Mouse (Mus musculus) liver (tissue): ENCODE data around the gene Atp13a3.

Source experiments
- DNase-seq: peaks from one replicate; pipeline ENCODE4 v3.0.0-alpha.2; 2020; ENCODE audit warnings: mixed read lengths

Gene Atp13a3

DNA sequence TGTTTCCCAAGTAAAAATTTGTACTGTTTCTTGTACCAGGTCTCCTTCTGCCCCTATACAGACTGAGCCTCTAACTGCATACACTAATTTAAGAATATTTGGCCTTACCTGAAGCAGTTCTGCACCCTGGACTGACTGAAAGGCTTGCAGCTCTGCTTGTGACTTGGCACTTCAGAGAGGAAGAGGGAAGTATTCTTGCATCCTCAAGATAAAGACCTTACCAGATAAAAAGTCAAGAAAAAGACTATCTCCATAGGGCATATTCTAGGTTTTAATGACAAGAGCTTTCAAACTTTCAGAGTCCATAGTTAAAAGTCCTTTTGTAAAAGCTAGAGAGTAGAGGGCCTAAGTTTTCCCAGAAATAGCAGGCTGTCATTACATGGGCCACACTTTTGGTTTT is 95.1 kb downstream of the Atp13a3 start, which contains the start of gene Gp5:
Gene Gp5, minus strand, starts transcription at position 133 of the 400 bp plus-strand sequence.
- DNase-seq, result no peak

DNA sequence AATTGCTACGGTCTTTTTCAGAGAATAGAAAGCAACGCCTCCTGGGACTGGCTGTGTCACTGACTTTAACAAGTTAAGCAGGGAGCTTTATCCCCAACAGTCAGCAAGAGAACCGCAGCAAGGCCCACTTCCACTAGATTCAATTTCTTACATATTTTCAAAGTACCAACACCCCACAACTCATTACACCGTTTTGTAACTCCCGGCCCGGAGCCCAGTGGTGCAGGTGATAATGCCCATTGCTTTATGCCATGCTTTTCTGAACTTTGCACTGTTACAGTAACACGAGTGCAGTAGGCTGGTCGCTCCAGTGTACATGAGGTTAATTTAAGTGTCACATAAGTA is 95.6 kb downstream of the Atp13a3 start:
- no peak for DNase-seq

DNA sequence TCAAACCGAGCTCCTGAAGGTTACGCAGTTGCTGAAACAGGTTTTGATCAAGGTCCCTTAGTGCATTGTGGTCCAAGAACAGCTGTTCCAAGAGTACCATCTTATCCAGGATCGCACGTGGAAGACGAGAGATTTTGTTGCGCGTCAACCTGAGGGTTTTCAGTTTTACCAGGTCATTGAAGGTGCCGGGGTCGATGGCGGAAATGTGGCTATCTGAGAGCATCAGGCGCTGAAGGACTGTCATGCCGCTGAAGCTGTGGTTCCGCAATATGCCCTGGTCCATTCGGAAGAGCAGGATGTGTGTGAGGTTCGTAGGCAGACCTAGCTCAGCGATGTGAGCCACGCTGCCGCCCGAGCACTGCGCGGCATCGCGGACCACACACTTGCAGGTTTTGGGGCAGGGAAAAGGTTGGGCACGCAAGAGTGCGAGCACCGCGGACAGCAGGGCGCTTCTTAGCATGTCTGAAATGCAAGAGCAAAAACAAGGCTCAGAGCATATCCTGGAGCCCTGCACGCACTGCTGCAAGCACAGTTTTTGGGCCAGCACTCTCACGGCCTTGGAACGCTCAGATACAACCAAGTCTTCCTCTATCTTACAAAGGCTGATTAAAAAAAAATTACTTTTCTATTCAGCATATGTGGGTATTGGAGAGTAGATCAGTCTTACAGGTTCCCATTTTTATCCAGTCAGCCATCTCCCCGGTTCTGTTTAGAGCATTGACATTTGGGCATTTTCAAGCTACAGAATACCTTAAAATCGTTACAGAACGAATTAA is 96.2 kb downstream of the Atp13a3 start:
- DNase-seq, result no peak

DNA sequence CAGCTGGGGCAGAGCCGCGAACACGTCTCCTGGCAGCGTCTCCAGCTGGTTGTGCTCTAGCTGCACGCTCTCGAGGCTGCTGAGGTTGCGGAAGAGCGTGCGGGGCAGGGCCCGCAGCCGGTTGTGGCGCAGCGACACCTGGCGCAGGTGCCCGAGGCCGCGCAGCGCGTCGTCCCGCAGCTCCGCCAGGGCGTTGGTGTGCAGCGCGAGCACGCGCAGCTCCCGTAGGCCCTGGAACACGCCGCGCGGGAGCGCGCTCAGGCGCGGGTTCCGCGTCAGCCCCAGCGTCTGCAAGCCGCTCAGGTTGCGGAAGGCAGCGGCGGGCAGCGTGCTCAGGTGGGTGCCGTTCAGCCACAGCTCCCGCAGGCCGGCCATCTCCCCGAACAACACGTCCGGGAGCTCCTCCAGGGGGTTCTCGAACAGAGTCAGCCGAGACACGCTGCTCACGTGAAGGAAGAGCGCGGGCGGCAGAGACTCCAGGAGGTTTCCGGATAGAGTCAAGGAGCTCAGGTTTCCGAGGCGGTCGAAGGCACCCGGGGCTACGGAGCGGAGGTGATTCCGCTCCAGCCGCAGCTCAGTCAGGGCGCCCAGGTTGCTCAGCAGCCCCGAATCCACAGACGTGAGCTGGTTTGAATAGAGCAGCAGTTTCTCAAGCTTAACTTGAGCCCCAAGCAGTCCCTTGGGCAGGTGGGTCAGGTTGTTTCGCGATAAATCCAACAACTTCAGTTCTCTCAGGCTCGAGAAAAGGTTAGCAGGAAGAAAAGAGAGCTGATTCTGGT is 97.0 kb downstream of the Atp13a3 start:
- peak; percentile 53 for DNase-seq

DNA sequence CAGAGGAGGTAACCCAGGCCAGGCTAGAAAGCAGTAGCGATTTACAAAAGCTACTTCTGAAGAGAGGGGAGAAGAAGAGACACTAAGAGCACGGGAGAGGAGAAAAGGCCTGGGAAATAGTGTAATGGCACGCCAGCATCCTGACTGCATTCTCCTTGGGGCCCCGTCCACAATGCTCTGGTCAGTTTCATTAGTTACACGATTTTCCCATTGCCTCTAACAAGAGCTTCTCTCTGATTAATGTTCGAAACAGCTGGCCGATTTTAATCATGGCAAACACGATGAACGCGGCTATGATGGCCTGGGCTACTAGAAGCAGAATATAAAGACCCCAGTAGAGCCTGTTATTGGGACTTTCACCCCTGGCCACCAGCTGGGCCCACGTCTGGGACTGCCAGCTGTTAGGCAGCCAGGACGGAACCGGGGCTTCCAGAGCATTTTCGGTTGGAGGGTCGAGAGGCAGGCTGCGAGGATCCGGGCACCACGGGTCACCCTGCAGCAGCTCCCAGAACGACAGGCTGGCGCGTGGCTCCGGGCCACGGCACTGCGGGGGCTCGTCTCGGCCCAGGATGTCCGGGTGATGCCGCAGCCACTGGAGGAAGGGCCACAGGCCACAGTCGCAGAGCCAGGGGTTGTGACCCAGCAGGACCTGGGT is 97.7 kb downstream of the Atp13a3 start:
- DNase-seq, result no peak

DNA sequence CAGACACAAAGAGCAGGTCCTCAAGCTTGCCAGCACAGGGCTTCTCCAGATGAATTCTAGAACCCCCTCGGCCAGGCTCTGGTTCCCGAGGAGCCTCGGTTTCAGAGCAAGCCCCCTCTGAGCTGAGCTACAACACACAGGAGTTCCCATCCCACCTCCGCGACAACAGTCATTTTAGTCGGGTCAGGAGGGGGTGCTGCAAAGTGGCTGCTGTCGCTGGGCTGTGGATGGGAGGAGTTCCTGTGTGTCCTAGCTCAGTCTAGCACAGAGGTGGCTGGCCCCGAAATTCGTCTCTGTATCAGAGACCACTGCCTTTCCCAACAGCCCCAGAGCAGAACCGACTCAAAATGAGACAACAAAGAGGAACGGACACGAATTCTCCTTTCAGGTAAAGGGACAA is 98.5 kb downstream of the Atp13a3 start:
- DNase-seq, result no peak

DNA sequence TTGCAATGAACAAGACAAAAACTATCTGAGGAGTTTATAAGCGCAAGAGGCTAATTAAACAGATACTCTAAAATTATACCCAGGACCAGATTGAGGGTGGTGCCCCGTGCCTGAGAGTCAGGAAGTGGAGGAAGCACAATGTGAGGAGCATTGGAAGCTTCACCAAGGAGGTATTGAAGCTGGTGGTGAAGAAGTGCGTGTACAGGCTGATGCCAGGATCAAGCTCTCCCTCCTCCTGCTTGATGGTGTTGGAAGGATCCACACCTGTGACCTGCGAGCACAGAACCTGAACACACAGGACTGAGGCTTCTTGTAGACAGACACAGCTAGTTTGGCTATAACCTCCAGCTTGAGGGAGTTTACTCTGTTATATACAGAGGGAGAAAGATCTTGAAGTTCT is 99.7 kb downstream of the Atp13a3 start:
- DNase-seq, result no peak

DNA sequence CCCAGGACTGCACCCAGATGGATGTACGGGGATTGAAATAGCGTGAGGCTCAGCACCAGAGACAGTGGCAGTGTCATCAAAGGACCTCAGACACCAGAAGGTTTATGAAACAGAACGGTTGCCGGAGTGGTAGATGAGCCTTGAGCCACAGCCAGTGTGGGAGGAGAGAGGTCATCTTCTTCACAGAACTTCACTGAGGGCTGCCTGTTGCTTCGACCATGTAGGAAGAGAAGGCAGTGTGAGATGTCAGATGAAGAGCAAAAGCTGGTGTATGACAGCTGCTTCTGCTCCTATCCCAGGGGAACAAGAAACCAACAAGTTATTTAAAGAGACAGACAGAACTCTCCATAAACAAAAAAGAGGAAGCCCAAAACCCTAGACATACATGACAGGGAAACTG is 101.5 kb downstream of the Atp13a3 start:
- no peak for DNase-seq

DNA sequence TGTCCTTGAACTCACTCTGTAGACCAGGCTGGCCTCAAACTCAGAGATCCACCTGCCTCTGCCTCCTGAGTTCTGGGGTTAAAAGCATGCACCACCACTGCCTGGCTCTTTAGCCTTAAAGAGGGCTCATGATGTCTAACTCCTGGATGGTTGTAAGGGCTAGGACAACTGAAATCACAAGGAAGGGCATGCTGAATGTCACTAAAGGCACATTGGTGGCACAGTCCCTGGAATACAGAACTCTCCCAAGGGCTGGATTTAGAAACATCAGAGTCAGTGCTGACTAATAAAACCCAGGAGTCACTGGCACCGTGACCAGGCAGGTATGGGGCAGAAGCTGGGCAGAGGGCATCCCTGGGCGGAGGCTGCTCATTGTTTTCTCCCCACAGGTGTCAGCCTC is 102.4 kb downstream of the Atp13a3 start:
- DNase-seq, result no peak

DNA sequence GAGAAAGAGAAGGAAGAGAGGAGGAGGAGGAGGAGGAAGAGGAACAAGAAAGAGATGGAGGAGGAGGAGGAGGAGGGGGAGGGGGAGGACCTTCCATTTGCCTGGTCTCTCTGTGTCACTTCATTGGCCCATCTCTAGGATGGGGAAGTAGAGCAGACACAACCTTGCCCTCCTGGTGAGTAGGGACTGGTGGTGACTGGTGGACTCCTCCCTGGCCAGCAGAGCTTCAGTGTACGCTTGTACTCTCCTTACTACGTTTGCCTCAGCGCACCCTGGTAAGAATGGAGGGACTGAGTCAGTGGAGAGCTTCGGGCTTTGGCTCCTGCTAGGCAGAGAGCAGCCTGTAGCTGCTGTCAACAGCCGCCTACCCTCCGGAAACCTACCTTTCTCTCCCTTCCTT is 103.1 kb downstream of the Atp13a3 start:
- no peak for DNase-seq

DNA sequence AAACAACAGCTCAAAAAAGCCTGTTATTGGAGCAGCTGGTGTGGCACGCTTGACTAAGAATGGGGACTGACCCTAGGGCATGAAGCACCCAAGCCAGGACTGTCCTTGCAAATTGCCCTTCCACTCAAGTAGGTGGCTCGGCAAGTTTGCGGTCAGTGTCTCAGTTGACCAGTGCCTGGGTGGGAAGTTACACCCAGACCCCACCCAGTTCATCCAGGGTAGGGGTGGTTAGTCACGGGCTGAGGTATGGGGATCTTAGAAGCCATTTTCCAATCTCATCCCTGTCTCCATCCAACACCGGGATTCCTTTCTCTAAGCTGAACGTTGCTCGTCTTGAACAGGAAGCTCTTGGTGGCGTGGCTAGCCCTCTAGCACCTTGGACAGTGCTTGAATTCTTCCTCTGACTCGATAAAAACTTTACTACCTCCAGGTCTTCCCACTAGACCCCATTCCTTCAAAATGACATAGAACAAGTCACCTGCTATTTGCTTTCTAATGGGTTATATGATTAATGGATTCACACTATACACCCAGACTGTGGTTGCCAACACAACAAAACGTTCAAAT is 106.0 kb downstream of the Atp13a3 start:
- DNase-seq, result no peak

DNA sequence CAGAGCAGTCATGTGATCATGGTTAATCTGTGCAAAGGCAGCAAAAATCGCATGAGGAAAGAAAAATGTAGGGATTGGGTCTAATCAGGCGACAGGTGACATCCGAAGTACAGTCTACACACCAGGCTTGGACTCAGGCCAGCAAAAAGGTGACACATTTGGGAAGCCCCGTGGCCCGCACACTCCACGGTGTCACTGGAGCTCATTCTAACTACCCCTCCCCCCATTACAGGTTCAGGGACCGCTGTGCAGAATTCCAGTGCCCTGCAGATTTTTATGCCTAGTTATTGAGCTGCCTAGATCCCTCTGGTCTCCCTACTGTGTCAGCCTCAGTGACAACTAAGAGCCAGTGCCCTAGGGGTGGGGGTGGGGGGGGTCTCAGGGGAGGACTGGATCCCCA is 108.3 kb downstream of the Atp13a3 start:
- DNase-seq, result no peak

DNA sequence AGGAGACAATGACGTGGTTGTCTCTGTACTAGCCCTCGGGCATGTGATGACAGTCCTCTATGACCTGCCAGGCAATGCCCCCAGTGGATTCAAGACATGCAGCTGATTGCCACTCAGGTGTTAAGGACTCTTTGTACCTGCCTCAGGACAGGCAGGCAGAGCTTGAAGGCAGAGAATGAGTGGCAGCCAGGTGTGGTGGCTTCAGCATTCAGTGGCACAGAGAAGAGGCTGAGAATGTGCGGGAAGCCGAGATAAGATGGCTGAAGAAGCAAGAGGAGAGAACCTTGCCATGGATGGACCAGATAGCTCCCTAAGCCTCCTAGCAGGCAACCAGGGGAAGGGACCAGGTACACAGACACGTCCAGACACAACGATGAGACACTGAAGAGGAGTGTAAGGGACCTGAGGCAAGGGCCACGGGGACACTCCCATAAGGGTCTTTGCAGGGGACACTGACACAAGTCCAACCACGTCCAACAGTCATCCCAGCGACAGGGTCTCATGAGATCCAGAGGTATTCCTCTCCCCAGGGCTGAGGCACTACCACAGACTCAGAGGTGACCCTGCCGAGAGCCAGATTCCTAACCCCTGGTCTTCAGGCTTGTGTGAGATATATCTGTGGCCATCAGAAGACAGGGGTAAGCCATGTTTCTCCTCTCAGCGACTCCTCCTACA is 109.0 kb downstream of the Atp13a3 start:
- DNase-seq, result no peak

DNA sequence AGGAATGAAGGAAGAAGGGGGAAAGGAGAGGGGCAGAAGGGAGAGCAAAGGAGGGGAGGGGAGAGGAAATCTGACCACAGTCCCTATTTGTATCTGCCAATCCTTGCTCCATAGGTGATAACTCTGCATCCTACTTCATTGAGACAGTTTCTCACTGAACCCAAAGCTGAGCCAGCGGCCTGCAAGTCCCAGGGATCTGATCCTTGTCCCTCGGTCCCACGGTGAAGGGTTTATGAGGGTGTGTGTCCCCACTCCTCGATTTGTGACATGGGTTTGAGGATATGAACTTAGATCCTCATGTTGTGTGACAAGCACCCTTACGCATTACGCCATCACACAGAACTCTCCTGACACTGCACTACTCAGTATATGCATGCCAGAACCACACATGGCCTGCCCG is 110.7 kb downstream of the Atp13a3 start:
- DNase-seq, result no peak

DNA sequence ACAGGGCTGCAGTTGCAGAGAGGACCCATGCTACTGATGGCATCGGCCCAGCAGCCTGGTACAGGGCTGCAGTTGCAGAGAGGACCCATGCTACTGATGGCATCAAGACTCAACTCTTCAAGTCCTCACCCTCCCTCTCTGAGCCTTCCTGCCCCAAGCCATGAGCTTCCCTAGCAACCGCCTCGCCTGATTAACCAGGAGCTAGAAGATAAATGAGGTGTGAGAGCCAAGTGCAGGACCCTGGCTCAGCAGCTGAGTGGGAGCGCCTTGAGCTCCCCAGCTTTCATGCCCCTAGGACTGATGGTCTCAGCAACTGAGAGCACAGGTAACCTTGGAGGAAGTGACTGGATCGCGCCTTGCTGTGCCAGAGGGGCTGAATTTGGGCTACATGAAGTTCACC is 115.3 kb downstream of the Atp13a3 start:
- no peak for DNase-seq

DNA sequence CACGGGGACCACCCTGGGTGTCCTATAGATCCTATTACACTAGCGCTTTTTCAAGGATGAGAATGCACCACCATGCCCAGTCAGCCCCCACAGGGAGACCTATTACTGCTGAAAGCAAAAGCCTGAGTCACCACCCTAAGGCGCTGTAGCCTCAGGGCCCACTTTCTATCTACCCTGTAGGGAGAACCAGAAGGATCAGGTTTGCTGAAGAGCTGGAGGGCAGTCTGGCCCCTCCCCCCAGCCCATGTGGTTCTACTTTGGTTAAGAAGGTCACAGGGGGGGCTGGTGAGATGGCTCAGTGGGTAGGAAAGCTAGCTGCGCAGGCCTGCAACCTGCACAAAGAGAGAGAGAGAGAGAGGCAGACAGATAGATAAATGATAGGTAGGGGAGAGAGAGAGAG is 120.1 kb downstream of the Atp13a3 start:
- no peak for DNase-seq

DNA sequence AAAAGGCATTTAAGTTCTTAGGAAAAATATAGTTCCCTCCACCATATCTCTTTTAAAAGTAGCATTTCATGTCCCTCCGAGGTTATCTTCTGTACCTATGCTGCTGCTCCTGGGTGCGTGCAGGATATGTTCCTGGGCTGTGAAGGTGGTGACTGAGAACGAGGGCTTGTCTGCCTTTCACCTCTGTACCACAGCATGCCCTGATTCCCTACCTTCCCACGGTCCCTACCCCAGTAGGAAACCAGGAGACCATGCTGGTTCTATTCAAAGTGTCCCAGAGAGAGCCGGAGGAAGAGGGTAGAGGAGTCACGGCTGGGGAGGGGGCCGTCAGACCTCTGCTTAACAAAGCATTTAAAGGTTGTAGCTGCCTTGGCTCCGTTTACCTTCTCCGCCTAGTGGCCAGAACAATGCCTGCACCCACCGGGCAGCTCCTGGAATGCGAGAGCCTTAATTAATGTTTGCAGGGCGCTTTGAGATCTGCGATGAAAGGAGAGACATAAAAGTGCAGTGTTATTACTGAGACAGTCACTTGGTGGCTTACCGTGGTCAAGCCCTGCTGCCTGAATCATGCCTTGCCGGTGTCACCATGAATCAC is 121.9 kb downstream of the Atp13a3 start:
- peak; percentile 46 for DNase-seq

DNA sequence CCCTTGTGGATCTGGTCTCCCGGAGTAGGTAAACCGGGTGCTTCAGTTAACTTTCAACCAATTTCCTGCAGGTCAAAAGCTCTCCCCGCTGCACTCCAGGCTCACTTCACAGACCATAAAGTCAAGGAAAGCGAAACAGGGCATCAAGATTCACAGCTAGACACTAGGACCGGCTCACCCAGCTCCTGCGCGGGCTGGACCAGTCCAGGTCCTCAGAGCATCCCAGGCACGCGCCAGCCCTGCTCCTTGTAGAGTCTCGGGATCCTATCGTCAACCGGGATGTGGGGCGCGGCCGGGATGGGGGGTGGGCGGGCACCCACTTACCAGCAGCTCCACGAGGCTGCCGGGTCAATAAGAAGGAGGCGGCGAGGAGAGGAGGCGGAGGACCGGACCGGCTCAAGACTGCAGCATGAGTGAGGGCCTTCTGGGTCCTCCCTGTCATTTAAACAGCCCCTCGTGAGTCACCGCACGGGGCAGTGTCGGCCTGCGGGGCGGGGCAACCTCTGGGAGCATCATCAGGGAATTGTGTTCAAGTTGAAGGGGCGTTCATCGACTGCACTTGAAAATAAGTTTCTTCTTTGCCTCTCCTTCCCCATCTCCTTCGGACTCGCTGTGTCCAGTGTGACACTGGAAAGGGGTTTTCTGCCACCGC is 122.8 kb downstream of the Atp13a3 start, which contains the start of gene Lrrc15:
Gene Lrrc15, minus strand, starts transcription at position 413 of the 652 bp plus-strand sequence.
- DNase-seq, result no peak

DNA sequence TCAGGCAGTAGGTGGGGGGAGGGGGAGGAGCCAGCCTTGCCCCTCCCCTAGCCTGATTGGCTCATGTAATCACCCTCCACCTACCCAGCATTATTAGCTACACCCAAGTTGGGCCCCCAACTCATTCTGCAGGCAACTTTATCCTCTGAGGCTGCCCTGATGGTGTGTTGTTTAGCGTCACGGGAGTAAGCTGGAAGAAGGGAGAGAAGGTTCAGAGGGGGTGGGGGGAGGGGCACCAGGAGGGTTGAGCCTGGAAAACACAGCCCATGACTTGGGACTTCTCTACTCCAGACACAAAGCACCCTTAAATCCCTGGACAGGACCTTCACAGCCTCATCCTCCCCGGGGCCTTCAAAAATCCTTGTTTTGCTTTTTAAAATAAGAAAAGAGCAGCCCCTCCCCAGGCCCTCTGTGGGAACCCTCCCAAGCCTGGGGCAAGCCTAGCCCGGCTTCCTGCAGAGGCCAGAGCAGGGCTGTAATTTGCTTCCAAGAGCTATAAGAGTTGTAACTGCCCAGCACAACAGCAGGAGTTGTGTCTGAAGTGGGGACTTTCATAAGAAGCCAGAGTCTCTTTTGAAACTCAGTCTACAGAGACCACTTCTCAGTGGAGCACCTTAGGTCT is 125.0 kb downstream of the Atp13a3 start:
- no peak for DNase-seq

DNA sequence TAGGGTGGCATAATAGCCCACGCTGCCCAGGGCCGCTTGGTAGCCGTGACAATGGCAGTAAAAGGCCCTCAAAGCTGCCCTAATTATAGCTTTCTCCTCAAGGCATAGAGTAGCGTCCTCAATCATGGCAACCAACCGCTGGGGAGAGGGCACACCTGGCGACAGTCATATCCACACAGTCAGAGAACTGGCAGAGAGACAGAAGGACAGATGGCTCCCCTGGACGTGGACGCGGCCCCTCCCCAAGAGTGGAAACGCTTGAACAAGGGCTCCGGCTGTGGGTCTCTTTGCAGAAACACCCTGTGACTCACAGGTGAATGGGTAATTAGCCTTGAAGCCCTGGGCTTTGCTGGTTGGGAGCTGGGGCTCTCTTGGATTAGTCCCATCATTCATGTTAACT is 127.4 kb downstream of the Atp13a3 start:
- DNase-seq, result no peak

DNA sequence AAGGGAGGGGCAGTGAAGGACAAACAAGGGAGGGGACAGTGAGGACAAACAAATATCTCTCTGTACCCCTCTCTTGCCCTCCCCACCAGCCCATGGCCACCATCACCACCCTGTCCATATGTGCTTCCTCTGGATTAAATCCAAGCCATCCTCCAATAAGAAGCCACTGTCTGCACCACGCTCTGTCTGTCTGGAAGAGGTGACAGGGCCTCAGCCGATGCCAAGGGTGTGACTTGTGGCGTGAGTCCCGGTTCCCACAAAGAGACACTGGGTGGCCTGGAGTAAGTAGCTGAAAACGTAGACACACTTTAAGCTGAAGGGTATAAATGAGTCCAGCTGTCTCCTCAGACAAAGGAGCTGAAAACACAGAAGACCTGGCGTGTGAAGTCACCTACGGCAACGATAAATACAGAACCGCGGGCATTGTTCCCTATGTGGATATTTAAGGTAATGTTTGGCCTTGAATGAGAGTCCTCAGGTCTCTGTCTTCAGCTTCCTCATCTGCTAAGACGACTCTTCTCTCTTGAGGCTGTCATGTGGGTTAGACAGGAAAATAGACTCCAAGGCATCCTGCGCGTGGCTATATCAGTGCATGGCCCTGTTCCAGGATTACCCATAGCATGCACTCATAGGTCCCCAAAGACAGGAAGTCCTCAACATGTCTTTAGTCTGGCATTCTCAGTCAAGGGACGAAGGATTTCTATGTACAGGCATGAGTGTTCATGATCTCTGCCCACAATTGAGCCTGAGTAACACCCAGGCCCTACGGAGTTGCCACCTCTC is 130.0 kb downstream of the Atp13a3 start:
- no peak for DNase-seq
